Mouse (Mus musculus): ENCODE results near the gene Adam8.

Adam8 gene

GRCm38 (mm10) chr7:139946032-139946431, 46.3 kb downstream of the Adam8 start:
- no peak for DNase-seq (ENCODE audit: low spot score in 2 of 2)

- no peak for DNase-seq (ENCODE audit: low spot score in 2 of 2)
These were observed 46.8 kb downstream of the Adam8 start for GRCm38 (mm10) chr7:139945516-139945915.

GRCm38 (mm10) chr7:139944291-139945240, 47.8 kb downstream of the Adam8 start:
- no peak for DNase-seq (ENCODE audit: low spot score in 2 of 2)

GRCm38 (mm10) chr7:139943674-139944281, 48.6 kb downstream of the Adam8 start, which contains the start of gene Utf1:
TSS of gene Utf1 (plus strand) at chr7:139943789.
- DNase-seq (ENCODE audit: low spot score in 2 of 2): no peak

GRCm38 (mm10) chr7:139940476-139941209, 51.7 kb downstream of the Adam8 start:
- DNase-seq (ENCODE audit: low spot score in 2 of 2): no peak

- DNase-seq (ENCODE audit: low spot score in 2 of 2): no peak
These were observed 54.6 kb downstream of the Adam8 start for GRCm38 (mm10) chr7:139937810-139938209.

- no peak for DNase-seq (ENCODE audit: low spot score in 2 of 2)
These were observed 55.2 kb downstream of the Adam8 start for GRCm38 (mm10) chr7:139937138-139937537.

- DNase-seq (ENCODE audit: low spot score in 2 of 2): no peak
These were observed 55.7 kb downstream of the Adam8 start for GRCm38 (mm10) chr7:139936705-139937104.

- DNase-seq (ENCODE audit: low spot score in 2 of 2): no peak
These were observed 61.6 kb downstream of the Adam8 start for GRCm38 (mm10) chr7:139930732-139931131.
